Mouse (Mus musculus) megakaryocyte progenitor cell, adult 5-6 weeks (primary cell): ENCODE data around the gene Soat2. TPM values are rescaled to one million over a fixed set of nuclear protein-coding genes. Genes with fewer than 3 reads are reported as not detected.
"Not testable (repeated sequence)": the region's sequence is repeated elsewhere in the genome, so short reads cannot be mapped to it uniquely, and the experiment has no call there.

Source experiments
- ATAC-seq: replicated peaks from 2 replicates; pipeline ENCODE4 v1.8.0; 2016; ENCODE audit warnings: mild to moderate bottlenecking, moderate TSS enrichment, inconsistent platforms; ENCODE audit not compliant: poor library complexity
- total RNA-seq, 2 experiments: library from RNA; stranded (forward) in 1 of 2; stranded (reverse) in 1 of 2; fragments of 157-497, 149-512 nt in 1 of 2; fragments of 200-1000 nt in 1 of 2; gene quantifications; 2 replicates each; pipeline versions ENCODE4 v1.2.3 to v1.2.4; 2015 to 2017

Soat2 gene
- total RNA-seq, 2 experiments from 2014 or later = 1.2 to 1.9 TPM

DNA sequence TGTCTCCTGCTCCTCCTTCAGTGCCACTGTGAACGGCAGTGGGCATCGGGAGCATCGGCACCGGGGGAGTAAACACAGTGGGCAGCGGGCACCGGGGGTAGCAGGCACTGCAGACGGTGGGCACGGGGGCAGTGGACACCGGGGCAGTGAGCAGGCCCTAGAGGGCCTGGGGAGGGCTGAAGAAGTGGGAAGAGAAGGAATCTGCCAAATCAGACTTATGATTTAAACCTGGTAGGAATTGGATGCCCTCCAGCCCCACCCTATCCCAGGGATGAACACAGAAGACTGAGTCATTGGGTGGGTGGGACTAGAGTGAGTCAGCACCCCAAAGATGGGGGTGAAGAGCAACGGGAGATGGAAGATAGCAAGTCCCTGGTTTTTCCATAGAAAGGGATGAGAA is 5.0 kb upstream of the Soat2 start:
- ATAC-seq = no peak

DNA sequence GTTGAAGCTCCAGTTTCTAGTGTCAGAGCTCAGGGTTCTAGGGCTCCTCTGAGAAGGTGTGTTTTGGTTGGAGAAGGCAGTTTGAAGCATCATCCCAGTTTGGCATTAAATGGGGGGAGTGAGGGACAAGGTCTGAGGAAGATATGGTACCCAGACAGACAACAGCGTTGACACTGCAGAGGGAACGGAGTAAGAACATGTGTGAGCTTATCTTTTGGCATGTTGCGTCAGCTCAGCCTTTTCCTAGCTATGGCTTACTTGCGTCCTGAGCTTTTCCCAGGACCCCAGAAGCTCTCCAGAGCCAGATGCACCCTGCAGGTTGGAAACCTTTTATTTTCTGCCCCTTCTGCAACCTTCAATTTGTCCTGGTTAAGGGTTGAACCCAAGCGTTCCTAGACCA is 4.2 kb upstream of the Soat2 start:
- no peak for ATAC-seq

- peak; percentile 49 for ATAC-seq
Observed at GRCm38 (mm10) chr15:102146882-102147281, 3.4 kb upstream of the Soat2 start.

- no peak for ATAC-seq
Observed at GRCm38 (mm10) chr15:102147674-102148402, 2.5 kb upstream of the Soat2 start.

- ATAC-seq = no peak
Observed at GRCm38 (mm10) chr15:102149561-102149960, 765 bp upstream of the Soat2 start.

GRCm38 (mm10) chr15:102152646-102153045 is 2.3 kb downstream of the Soat2 start:
- ATAC-seq = no peak

- not testable (repeated sequence) for ATAC-seq
Observed at GRCm38 (mm10) chr15:102155006-102155405, 4.7 kb downstream of the Soat2 start.

- no peak for ATAC-seq
Observed at GRCm38 (mm10) chr15:102156836-102157235, 6.5 kb downstream of the Soat2 start.

DNA sequence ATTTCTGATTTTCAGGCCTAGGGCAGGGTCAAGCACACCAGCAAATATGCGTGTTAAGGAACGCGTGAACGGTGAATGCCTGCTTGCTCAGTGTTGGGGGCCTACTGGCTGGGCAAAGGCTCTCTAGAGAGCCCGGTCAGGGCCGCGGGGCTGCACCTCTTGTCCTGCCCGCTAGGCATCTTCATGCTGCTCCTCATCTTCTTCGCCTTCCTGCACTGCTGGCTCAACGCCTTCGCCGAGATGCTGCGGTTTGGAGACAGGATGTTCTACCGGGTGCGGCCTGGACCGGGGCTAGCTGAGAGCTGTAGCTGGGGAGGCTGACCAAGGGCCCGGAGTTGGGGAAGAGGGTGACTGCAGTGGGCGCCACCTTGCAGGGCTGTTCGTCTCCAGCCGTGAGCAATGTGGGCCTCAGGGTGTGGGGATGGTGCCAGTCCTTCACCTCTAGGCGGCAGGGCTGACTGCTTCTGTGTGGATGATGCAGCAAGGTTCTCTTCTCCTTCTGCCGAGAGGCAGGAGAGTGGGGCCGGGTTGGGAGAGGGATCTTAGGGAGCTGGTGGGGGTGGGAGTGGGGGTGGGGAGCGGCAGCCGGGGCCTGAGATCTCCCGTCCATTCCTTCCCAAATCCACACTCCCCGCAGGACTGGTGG is 10.2 kb downstream of the Soat2 start:
- ATAC-seq = 0 out of 2 replicates have a peak, but pooled peaks have one; percentile 12

DNA sequence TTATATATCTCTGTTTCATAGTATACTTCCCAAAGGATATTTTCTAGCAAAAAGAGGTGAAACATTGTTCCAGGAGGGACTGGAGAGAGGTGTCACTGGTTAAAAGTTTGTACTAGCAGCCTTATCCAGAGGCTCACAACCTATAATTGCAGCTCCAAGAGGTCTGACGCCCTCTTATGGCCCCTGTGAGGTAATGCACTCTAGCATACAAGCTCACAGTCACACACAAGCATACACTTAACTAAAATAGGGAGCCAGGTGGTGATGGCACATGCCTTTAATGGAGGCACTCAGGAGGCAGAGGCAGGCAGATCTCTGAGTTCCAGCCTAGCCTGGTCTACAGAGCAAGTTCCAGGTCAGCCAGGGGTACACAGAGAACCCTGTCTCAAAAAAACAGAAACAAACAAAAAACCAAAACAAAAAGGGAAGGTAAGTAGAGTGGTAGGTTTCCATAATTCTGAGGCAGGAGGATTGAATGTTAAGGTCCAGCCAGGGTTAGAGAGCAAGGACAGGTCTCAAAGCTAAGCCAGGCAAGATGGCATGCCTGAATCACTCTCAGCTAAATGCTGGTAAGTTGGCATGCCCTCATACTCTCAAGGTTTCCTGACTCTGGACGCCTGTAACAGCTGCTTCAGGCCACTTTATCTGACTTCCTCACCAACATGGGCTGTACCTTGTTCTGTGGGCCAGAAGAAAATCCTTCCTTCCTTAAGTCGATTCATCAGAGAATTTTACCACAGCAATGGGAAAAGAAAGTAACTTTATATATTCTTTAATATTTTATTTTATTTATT is 13.8 kb downstream of the Soat2 start:
- no peak for ATAC-seq

- ATAC-seq = peak; percentile 83
Observed at GRCm38 (mm10) chr15:102165468-102166100, 15.3 kb downstream of the Soat2 start.

- ATAC-seq = no peak
Observed at GRCm38 (mm10) chr15:102167620-102168021, 17.3 kb downstream of the Soat2 start.

GRCm38 (mm10) chr15:102169064-102169463 is 18.7 kb downstream of the Soat2 start:
- ATAC-seq = no peak

- ATAC-seq = no peak
Observed at GRCm38 (mm10) chr15:102173581-102173980, 23.3 kb downstream of the Soat2 start.

DNA sequence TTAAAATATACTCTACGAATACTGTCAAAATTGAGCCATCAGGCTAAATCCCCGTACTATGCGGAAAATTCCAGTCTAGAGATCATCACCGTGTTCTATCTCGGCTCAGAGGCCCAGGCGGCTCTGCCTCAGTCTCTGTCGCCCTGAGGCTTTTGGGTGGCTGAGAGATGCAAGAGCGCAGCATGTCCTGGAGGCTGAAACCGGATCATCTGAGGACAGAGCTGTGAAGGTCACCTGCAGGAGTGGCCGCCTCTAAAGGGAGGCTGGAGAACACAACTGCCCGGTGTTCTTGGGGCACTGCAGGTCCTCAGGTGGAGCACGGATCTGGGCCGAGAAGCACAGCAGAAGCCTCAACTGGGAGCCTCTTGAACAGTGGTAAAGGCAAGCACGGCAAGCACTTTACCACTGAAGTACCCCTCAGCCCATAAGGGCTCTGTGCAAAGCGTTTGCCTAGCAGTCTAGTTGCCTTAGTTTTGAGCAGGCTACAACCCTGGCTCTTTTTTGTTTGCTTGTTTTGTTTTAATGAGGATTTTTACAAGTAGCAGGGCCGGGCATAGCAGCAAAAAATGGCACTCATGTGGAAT is 25.5 kb downstream of the Soat2 start:
- ATAC-seq = no peak

DNA sequence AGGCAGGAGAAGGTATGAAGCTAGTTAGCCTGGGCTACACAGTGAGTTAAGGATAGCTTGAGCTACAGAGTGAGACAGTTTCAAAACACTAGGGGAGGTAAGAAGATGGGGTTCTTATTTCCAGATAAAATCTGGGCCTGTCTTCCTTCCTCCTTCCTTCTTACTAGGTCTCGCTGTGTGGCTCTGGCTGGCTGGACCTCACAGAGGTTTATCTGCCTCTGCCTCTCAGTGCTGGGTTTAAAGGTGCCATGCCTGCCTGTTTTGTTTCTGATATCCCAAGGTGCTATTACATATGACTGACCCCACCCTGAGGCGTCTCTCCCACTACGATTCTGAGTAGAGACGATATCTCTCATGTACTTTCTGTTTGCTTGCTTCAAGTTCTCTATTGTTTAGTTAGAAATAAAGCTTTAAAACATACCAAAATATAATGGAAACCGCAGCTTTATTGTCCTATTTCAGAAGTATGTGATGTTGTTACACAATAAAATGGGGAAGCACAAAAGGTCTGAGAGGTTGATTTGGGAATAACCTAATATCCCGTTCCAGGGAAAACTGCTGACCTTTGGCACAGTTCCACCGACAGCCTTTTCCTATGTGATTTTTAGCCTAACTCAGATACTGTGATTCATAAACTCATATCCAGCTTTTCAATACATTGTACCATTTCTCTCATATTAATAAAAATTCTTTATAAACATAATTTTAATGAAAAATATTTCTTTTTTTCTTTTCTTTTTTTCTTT is 26.4 kb downstream of the Soat2 start:
- ATAC-seq = peak; percentile 47

DNA sequence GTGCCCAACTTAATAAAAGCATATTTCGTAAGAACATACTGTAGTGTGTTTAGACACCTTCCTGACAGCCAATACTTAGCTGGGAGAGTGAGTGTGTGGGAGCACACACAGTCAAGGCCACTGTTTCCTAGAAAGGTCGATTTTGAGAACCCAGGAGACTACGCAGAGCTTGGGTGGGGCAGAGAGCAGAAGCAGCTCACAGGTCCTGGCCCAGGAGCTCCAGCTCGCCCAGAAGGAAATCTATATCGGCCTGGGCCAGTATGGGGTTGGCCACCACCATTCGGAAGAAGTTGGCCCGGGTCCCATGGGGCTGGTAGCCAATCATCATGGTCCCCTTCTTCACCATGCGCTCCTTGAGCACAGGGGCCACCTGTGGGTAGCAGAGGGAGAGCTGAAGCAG is 27.1 kb downstream of the Soat2 start:
- no peak for ATAC-seq

- peak; percentile 90 for ATAC-seq
Observed at GRCm38 (mm10) chr15:102178279-102178678, 28.0 kb downstream of the Soat2 start.

GRCm38 (mm10) chr15:102179106-102179505 is 28.8 kb downstream of the Soat2 start:
- ATAC-seq = no peak

GRCm38 (mm10) chr15:102179924-102180323 is 29.6 kb downstream of the Soat2 start:
- ATAC-seq = no peak
